Mouse (Mus musculus): ENCODE data around the gene Mgea5. TPM values are rescaled to one million over a fixed set of nuclear protein-coding genes. Genes with fewer than 3 reads are reported as not detected.

Mgea5 gene
- total and polyA plus RNA-seq, 3 experiments = 54.4 to 67.0 TPM; not detected in 1

DNA sequence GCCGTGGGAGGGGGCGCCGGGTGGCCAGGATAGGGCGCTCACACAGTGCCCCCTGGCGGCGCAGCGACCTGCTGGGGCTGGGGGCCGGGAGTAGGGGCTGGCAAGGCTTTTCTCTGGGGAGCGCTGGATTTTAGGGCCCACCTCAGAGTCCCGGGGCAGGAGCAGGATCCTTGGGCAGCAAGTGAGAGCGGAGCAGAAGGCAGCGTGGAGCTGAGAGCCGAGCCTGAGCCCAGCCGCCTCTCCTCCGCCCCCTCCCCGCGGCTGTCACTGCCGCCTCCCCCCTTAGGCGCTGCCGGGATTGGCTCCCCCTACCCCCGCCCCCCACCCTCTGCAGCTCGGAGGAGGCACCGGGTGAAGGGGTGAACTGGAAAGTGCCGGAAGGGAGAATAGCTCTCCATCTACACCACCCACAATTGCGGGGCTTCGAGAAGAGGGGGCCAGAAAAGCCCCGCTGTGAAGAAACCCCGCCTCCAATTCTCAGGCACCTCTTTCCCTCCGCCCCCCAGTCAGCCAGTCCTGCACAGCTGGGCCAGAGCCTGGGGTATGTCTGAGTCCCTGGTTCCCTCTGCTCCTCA is 32.3 kb upstream of the Mgea5 start, which contains the start of gene Kcnip2:
Kcnip2 (minus strand) TSS at position 231 of the 575 bp plus-strand sequence.
- no peak for TF ChIP-seq POLR2AphosphoS5 (IDR thresholded peaks at IDR 0.05; ENCODE audit: borderline replicate concordance, low read depth, low read length)
- no peak within 1 kb of the TSS for H3K4me3 ChIP-seq (ENCODE audit: control insufficient read depth in 1 of 2, insufficient read depth in 1 of 2, low read depth in 2 of 2, low read length in 2 of 2)
- no peak within 1 kb of the TSS for H3K27ac ChIP-seq (ENCODE audit: control insufficient read depth, low read depth, low read length)
- peaks cover 0 to 5% of the 10 kb centered on the region in 2 experiments; a peak in 2 of 4 replicates for H3K4me1 ChIP-seq (ENCODE audit: control insufficient read depth in 1 of 2, insufficient read depth in 2 of 2, low read length in 2 of 2)
- no peaks in the 10 kb centered on the region for H3K27me3 ChIP-seq (ENCODE audit: control insufficient read depth in 1 of 2, insufficient read depth in 2 of 2, low read length in 2 of 2)
- H3K9ac ChIP-seq (ENCODE audit: control insufficient read depth, low read depth, low read length, poor library complexity, severe bottlenecking) = no peak within 1 kb of the TSS
- no peaks in the 10 kb centered on the region for H3K9me3 ChIP-seq (replicated peaks; ENCODE audit: insufficient read depth, low read length)
- no peaks in the 10 kb centered on the region for H3K36me3 ChIP-seq (ENCODE audit: control insufficient read depth in 1 of 2, insufficient read depth in 2 of 2, low read length in 2 of 2)
- no peaks in the 10 kb centered on the region for H3K79me2 ChIP-seq (ENCODE audit: control insufficient read depth, insufficient read depth, low read length, poor library complexity)
- no peak for DNase-seq (ENCODE audit: low read depth, low spot score)

GRCm38 (mm10) chr19:45815170-45815569 is 31.5 kb upstream of the Mgea5 start:
- H3K27ac ChIP-seq (ENCODE audit: control insufficient read depth, low read depth, low read length) = no peak overlapping the region
- no peaks in the 10 kb centered on the region for H3K36me3 ChIP-seq (ENCODE audit: control insufficient read depth in 1 of 2, insufficient read depth in 2 of 2, low read length in 2 of 2)
- no peak overlapping the region for H3K4me3 ChIP-seq (ENCODE audit: control insufficient read depth in 1 of 2, insufficient read depth in 1 of 2, low read depth in 2 of 2, low read length in 2 of 2)
- H3K27me3 ChIP-seq (ENCODE audit: control insufficient read depth in 1 of 2, insufficient read depth in 2 of 2, low read length in 2 of 2) = no peaks in the 10 kb centered on the region
- no peaks in the 10 kb centered on the region for H3K9me3 ChIP-seq (replicated peaks; ENCODE audit: insufficient read depth, low read length)
- no peaks in the 10 kb centered on the region for H3K79me2 ChIP-seq (ENCODE audit: control insufficient read depth, insufficient read depth, low read length, poor library complexity)
- TF ChIP-seq TAL1 (IDR thresholded peaks at IDR 0.05; ENCODE audit: low read length) = no peak
- TF ChIP-seq MAFK (IDR thresholded peaks at IDR 0.05; ENCODE audit: borderline replicate concordance, low read depth, low read length) = no peak
- no peak for TF ChIP-seq ETS1 (IDR thresholded peaks at IDR 0.05; ENCODE audit: low read depth, low read length)
- no peak for TF ChIP-seq MYB (IDR thresholded peaks at IDR 0.05; ENCODE audit: low read depth, low read length)
- TF ChIP-seq MXI1 (IDR thresholded peaks at IDR 0.05; ENCODE audit: low read depth, low read length) = no peak
- no peak for TF ChIP-seq NELFE (IDR thresholded peaks at IDR 0.05; ENCODE audit: low read depth, low read length)
- TF ChIP-seq UBTF (IDR thresholded peaks at IDR 0.05; ENCODE audit: borderline replicate concordance, insufficient read depth, low read depth, low read length) = no peak
- no peak for TF ChIP-seq ZNF384 (IDR thresholded peaks at IDR 0.05; ENCODE audit: low read depth, low read length)
- TF ChIP-seq MYC (IDR thresholded peaks at IDR 0.05; ENCODE audit: low read depth, low read length) = no peak
- TF ChIP-seq KAT2A (conservative IDR thresholded peaks at IDR 0.05; ENCODE audit: low read depth, low read length) = no peak
- TF ChIP-seq EP300 (IDR thresholded peaks at IDR 0.05; ENCODE audit: low read depth in 1 of 2, low read length in 2 of 2) = no peak
- no peak for TF ChIP-seq USF2 (IDR thresholded peaks at IDR 0.05; ENCODE audit: borderline replicate concordance in 1 of 2, insufficient read depth in 1 of 2, low read depth in 1 of 2, low read length in 2 of 2)
- TF ChIP-seq CHD1 (IDR thresholded peaks at IDR 0.05; ENCODE audit: low read depth, low read length) = no peak
- no peak for TF ChIP-seq POLR2A (IDR thresholded peaks at IDR 0.05; ENCODE audit: control insufficient read depth in 1 of 2, insufficient read depth in 1 of 2, low read depth in 1 of 2, low read length in 2 of 2, poor library complexity in 1 of 2)
- no peak for TF ChIP-seq GATA1 (IDR thresholded peaks at IDR 0.05; ENCODE audit: low read depth, low read length)
- no peak for DNase-seq (ENCODE audit: low read depth, low spot score)
- no peak overlapping the region for H3K9ac ChIP-seq (ENCODE audit: control insufficient read depth, low read depth, low read length, poor library complexity, severe bottlenecking)
- H3K4me1 ChIP-seq (ENCODE audit: control insufficient read depth in 1 of 2, insufficient read depth in 2 of 2, low read length in 2 of 2) = peaks cover 0 to 5% of the 10 kb centered on the region in 2 experiments; a peak in 2 of 4 replicates

All from MEL (cell line).